Mouse (Mus musculus): ENCODE measurements around the gene Nsmce1. TPM values are rescaled to one million over a fixed set of nuclear protein-coding genes. Genes with fewer than 3 reads are reported as not detected.

Gene Nsmce1
- 10 to 100 TPM in 1 of 2 experiments, 1 to 10 TPM in 1; 10.0 to 12.0 TPM for total RNA-seq (2021)
- long read RNA-seq, experiment 1, transcript Nsmce1-201 (8 exons, 1,120 nt), result major isoform, 7 of 20 reads
- long read RNA-seq, experiment 1, partial matches to known transcripts, result 2 of 20 reads
- long read RNA-seq, experiment 1, other reads (novel, unspliced or antisense), result 11 of 20 reads
- long read RNA-seq, experiment 2, transcript Nsmce1-201 (8 exons, 1,120 nt), result major isoform, 12 of 18 reads
- long read RNA-seq, experiment 2, partial matches to known transcripts, result 2 of 18 reads
- long read RNA-seq, experiment 2, other reads (novel, unspliced or antisense), result 4 of 18 reads

GRCm38 (mm10) chr7:125490947-125491735 lies at the start of gene Nsmce1:
Gene Nsmce1, minus strand, starts transcription at chr7:125491596.
- DNase-seq, result peak; percentile 97
- peak; percentile 39 for TF ChIP-seq CTCF (IDR thresholded peaks at IDR 0.05)
- intact Hi-C loops (cut with DNase I), result loop anchor here (5.0 kb wide), 2 partner anchors 61 to 86 kb away; partner anchors contain the start of gene Il4ra
- peak within 1 kb of the TSS; percentile 88 for H3K4me3 ChIP-seq
- peak within 1 kb of the TSS; percentile 91 for H3K27ac ChIP-seq

GRCm38 (mm10) chr7:125541026-125541425 lies 49.6 kb upstream of the Nsmce1 start:
- intact Hi-C loops (cut with DNase I), result no loop called here
- Histone ChIP-seq H3K27ac (no peak overlapping the region), H3K4me3 (no peak overlapping the region)
- no peak for TF ChIP-seq CTCF (IDR thresholded peaks at IDR 0.05)
- no peak for DNase-seq

- no peak for DNase-seq
- H3K4me3 ChIP-seq, result no peak overlapping the region
- no peak for TF ChIP-seq CTCF (IDR thresholded peaks at IDR 0.05)
- intact Hi-C loops (cut with DNase I), result no loop called here
- no peak overlapping the region for H3K27ac ChIP-seq
Measured at GRCm38 (mm10) chr7:125539351-125539750, 48.0 kb upstream of the Nsmce1 start.

GRCm38 (mm10) chr7:125527901-125528580 lies 36.6 kb upstream of the Nsmce1 start:
- no peak overlapping the region for H3K27ac ChIP-seq
- no peak for DNase-seq
- TF ChIP-seq CTCF (IDR thresholded peaks at IDR 0.05), result no peak
- intact Hi-C loops (cut with DNase I), result no loop called here
- H3K4me3 ChIP-seq, result no peak overlapping the region

- DNase-seq, result no peak
- Histone ChIP-seq H3K4me3 (no peak overlapping the region), H3K27ac (no peak overlapping the region)
- no peak for TF ChIP-seq CTCF (IDR thresholded peaks at IDR 0.05)
- intact Hi-C loops (cut with DNase I), result no loop called here
Measured at GRCm38 (mm10) chr7:125527186-125527585, 35.8 kb upstream of the Nsmce1 start.

- TF ChIP-seq CTCF (IDR thresholded peaks at IDR 0.05), result no peak
- no peak for DNase-seq
- intact Hi-C loops (cut with DNase I), result no loop called here
Measured at GRCm38 (mm10) chr7:125523051-125523450, 31.7 kb upstream of the Nsmce1 start.

GRCm38 (mm10) chr7:125519715-125520114 lies 28.3 kb upstream of the Nsmce1 start:
- no peak for TF ChIP-seq CTCF (IDR thresholded peaks at IDR 0.05)
- intact Hi-C loops (cut with DNase I), result no loop called here
- no peak for DNase-seq

More at GRCm38 (mm10) chr7:125523051-125523450, 31.7 kb upstream of the Nsmce1 start:
- Histone ChIP-seq H3K4me3 (no peak overlapping the region), H3K27ac (no peak overlapping the region)

GRCm38 (mm10) chr7:125517470-125517869 lies 26.1 kb upstream of the Nsmce1 start:
- no peak for DNase-seq
- intact Hi-C loops (cut with DNase I), result no loop called here
- H3K27ac ChIP-seq, result no peak overlapping the region
- TF ChIP-seq CTCF (IDR thresholded peaks at IDR 0.05), result no peak
- no peak overlapping the region for H3K4me3 ChIP-seq

More at GRCm38 (mm10) chr7:125519715-125520114, 28.3 kb upstream of the Nsmce1 start:
- H3K4me3 ChIP-seq, result no peak overlapping the region
- no peak overlapping the region for H3K27ac ChIP-seq

GRCm38 (mm10) chr7:125516723-125517122 lies 25.3 kb upstream of the Nsmce1 start:
- Histone ChIP-seq H3K27ac (no peak overlapping the region), H3K4me3 (no peak overlapping the region)
- intact Hi-C loops (cut with DNase I), result no loop called here
- no peak for DNase-seq
- TF ChIP-seq CTCF (IDR thresholded peaks at IDR 0.05), result no peak

- H3K4me3 ChIP-seq, result no peak overlapping the region
- DNase-seq, result peak; percentile 27
- TF ChIP-seq CTCF (IDR thresholded peaks at IDR 0.05), result no peak
- H3K27ac ChIP-seq, result no peak overlapping the region
- intact Hi-C loops (cut with DNase I), result no loop called here
Measured at GRCm38 (mm10) chr7:125515081-125515853, 23.9 kb upstream of the Nsmce1 start.

GRCm38 (mm10) chr7:125511852-125512251 lies 20.5 kb upstream of the Nsmce1 start:
- no peak overlapping the region for H3K4me3 ChIP-seq
- no peak overlapping the region for H3K27ac ChIP-seq
- DNase-seq, result no peak
- TF ChIP-seq CTCF (IDR thresholded peaks at IDR 0.05), result no peak
- intact Hi-C loops (cut with DNase I), result no loop called here

- Histone ChIP-seq H3K27ac (no peak overlapping the region), H3K4me3 (no peak overlapping the region)
- intact Hi-C loops (cut with DNase I), result no loop called here
- DNase-seq, result no peak
- no peak for TF ChIP-seq CTCF (IDR thresholded peaks at IDR 0.05)
Measured at GRCm38 (mm10) chr7:125511432-125511831, 20.0 kb upstream of the Nsmce1 start.
